Mouse (Mus musculus) T-cell, adult 2 months (primary cell): ENCODE results near the gene Fam98b.

Experiments used
- DNase-seq: peaks from one replicate; pipeline ENCODE4 v3.0.0; 2022; ENCODE audit warnings: low spot score

Fam98b gene

DNA sequence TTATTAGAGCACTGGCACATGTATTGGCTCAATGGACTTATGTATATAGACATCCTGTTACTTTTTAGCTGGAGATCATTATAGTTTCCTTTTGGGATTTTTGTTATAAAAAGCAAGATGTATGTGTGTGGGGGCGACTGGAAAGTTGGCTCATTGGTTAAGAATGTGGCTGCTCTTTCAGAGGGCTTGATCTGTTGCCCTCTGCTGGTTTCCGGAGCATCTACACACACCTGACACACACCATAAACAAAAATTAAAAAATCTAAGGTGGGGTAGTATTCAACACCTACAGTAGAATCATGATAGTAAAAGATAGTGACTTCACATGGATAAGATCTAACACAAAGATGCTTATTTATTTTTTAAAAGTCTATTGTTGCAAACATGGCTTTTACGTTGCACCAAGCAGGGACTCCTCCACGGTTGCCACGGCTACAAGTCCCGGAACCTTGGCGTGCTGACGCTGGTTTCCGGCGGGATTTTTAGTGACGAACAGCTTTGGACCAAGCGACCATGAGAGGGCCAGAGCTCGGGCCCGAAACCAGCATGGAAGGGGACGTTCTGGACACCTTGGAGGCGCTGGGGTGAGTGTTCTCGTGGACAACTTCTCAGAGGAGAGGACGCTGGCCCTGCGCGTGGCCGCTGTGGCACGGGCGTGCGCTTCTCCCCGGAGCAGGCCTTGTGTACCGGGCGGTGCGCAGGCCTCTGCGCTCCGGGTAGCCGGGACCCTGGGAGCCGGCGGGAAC, at the start of gene Fam98b:
Gene Fam98b, plus strand, starts transcription at position 485 of the 746 bp plus-strand sequence.
- peak; percentile 88 for DNase-seq

DNA sequence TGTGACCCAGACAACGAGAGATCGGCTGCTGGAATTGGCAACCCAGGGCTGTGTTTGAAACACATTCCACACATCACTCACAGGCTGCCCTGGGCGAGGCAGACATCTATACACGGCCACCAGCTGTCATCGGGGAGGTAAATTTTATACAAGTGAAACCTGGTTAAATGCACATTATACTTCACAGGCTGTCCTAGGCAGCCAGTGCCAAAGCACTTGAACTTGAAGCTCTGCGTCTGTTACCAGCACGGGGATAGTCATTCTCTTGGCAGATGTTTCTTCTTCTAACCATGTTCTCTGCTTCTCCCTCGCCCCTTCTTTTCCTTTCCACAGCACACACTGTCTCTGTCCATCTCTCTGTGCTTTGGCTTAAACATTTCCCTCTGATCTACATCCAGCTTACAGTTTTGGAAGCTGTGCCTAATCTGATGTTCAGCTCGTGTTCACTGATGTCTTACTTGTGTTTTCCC, 48.6 kb upstream of the Fam98b start:
- DNase-seq, result no peak

DNA sequence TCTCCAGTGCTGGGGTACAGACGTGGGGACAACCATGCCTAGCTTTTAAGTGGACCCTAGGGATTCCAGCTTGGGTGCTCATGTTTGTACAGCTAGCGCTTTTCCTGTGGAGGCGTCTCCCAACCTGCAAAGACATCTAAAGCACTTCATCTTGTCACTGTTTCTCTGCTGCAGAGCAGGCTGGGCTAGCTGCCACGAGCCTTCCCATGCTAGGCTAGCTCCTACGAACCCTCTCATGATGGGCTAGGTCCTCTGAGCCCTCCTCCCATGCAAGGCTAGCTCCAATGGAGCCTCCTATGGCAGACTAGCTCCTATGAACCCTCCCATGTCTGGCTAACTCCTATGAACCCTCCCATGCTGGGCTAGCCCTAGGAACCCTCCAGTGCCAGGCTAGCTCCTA, 46.2 kb upstream of the Fam98b start:
- DNase-seq, result no peak

DNA sequence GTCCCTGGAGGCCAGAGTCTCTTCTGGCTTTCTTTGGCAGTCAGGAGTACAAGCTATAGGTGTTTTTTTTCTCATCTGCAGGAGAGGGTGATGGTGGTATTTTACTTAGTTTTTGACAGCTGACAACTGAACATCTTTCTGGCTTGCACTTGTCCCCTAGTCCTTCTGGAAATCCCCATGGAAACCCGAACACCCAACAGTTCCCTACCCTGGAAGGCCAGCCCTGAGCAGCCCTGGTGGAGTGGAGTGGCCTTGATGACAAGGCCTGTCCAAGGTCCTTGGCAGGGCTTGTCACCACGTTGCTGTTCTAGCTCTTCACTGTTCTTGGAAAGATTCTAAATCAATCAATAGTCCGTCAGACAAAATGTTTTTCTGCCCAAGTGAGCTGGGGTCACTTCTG, 45.0 kb upstream of the Fam98b start:
- DNase-seq, result no peak

- no peak for DNase-seq
Measured at GRCm38 (mm10) chr2:117205066-117205465, 44.5 kb upstream of the Fam98b start.

DNA sequence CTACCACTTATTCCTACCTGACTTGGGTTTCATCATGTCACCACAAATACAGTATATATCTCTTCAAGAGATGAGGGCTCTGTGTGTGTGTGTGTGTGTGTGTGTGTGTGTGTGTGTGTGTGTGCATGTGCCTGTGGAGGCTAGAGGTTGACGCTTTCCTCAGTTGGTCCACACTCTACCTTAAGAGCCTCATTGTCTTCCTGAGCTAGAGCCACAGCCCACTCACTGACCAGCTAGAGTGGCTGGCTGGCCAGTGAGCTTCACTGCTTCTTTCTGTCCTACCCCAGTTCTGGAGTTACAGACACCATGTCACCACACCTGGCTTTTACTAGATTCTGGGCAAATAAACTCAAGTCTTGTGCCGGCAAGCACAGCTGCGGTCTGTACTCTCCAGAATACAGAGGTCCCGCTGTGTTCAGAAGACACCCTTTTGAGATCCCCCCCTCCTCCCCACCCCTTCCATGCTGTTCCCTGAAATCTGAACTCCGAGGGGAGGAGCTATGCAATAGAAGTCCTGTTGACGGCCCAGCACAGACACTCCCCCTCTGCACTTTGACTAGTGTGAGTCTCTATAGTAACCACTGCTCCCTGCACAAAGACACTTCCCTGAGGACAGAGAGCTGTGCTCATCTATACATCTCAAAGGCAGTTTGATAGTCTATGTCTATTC, 39.0 kb upstream of the Fam98b start:
- DNase-seq, result no peak

GRCm38 (mm10) chr2:117216152-117216551, 33.4 kb upstream of the Fam98b start:
- DNase-seq, result no peak

DNA sequence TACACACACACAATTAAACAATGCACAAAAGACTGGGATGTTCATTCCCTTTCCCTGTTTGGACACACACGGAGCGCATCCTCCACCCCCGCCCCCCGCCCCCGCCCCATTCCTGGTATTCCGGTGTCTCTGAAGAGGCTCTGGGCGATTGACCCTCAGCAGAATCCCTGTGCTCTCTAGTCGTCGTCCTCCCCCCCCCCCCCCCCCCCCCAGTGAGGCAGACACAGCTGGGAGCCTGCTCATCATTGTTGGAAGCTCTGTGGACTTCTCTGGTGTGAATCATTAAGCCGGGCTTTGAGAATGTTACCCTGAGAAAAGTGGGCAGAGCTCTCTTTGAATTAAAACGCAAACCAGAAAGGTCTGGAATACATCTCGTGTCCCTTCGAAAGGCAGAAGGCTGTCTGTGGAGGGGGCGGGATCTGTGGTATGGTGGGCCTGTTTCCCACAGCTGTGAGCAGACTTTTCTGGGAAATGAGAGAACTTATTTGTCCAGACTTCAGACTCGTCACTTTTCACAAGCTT, 31.8 kb upstream of the Fam98b start:
- DNase-seq, result no peak

DNA sequence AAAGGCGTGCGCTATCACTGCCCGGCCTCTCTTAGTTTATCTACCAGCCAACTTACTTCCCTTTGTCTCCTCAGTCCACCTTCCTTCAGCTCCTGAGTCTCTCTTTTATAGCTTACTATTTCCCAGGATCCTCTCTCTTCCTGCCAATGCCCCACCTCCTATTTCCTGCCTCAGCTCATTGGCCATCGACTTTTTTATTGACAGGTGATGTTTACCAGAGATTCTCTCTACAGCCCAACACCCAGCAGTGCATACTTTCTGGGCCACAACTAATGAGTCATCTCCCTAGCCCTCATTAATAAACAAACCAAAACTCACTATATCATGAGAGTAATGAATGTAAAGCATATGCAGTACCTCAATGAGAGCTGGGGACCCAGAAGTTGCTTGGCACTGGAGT, 30.0 kb upstream of the Fam98b start:
- no peak for DNase-seq

- DNase-seq, result no peak
Measured at GRCm38 (mm10) chr2:117222651-117223050, 26.9 kb upstream of the Fam98b start.

DNA sequence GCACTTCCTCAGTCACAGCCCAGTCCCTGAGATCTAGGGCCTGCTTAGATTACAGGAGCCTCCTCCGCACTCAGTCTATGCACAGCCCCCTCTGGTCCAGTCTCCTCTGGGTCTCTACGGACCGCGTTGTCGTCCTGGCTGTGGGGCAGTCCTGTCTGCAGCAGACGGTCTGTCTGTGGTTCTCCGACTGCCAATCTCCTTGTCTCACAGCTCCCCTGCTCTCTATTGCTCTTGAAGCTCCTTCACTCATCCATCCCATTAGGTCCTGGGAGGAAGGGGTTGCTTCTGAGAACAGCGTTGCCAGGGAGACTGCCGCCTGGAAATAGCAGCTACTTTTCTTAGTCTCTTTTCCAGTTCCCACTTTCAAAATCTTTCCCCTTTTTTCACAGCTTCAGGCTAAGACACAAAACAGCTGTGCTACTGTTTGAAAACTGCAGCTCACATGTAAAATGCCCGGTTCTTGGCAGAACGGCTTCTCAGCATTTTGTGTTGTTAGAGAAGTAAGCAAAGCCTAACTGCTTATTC, 20.9 kb upstream of the Fam98b start:
- DNase-seq, result no peak

GRCm38 (mm10) chr2:117230261-117230660, 19.3 kb upstream of the Fam98b start:
- DNase-seq, result no peak

- DNase-seq, result peak; percentile 51
Measured at GRCm38 (mm10) chr2:117231257-117231656, 18.3 kb upstream of the Fam98b start.

GRCm38 (mm10) chr2:117241953-117242352, 7.6 kb upstream of the Fam98b start:
- no peak for DNase-seq

GRCm38 (mm10) chr2:117250001-117250510, 517 bp downstream of the Fam98b start:
- no peak for DNase-seq

GRCm38 (mm10) chr2:117255415-117255814, 5.9 kb downstream of the Fam98b start:
- DNase-seq, result no peak

GRCm38 (mm10) chr2:117257617-117258016, 8.1 kb downstream of the Fam98b start:
- no peak for DNase-seq

DNA sequence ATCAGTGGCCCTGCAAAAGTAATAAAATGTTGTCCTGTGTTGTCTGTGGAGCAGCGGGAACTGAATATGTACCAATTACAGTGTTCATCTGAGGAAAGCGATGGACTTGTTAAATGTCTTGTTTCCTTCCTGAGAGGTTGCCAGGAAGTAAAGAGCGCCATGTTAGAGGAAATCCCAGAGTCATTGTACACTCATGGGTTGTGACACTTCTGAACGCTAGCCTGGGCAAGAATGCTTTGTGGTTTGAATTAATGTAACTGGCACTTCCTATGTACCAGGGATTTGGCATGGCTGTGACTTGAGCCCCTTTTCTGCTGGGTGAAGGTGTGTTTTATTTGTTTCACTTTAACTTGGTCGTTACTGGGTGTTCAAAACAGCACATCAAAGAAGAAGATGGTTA, 12.6 kb downstream of the Fam98b start:
- DNase-seq, result no peak

DNA sequence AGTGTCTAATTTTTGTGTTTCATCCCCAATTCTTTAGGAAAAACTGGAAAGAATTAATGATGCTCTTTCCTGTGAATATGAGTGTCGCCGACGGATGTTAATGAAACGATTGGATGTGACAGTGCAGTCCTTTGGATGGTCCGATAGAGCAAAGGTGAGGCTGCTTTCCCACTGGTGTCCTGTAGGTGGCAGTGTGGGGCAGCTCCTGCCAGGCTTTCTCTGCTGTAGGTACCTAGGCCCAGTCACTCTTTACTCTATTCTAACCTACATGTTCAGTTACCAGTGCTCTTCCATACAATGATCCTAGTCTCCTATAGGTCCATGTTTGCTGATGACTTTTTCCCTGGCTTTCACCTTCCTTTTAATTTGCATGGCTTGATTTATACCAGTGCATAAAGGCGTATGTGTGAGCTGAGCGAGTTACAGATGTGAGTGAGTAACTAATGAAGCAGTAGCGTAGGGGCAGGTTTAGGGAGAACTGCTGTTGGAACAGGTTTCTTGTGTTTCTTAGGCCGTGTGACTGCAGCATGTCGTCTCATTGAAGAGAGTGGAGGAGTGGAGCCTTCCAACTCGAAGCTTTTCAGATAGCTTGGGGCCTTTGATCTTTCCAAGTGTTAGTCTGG, 14.4 kb downstream of the Fam98b start:
- peak; percentile 71 for DNase-seq

DNA sequence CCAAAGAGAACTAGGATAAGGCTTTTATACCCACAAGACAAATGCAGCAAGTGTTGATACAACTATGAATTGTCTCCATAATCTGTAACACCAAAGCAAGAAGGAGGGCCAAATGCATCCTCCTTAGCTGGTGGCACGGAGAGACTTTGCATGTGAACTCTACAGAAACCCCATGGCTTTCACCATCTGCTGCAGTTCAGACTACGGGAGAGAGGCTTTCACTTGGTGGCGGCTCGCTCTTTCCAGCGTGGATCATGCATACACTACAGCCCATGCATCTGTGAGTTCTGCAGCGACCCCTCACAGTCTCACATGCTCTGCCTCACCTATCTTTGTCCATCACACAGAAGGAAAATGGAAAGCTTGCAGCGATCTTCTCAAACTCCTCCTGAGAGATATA, 38.8 kb downstream of the Fam98b start:
- DNase-seq, result no peak

GRCm38 (mm10) chr2:117299596-117300448, 50.3 kb downstream of the Fam98b start:
- DNase-seq, result no peak
